Mouse (Mus musculus): ENCODE measurements at regions not wholly inside any gene's neighbourhood (a gene's known extent, or its start where the extent isn't known, plus 50 kb on each side); places are given as distances from the start of the nearest gene placed in this dataset.

GRCm38 (mm10) chr6:51678743-51679142 is 155.0 kb downstream of the Snx10 start:
- no peak overlapping the region for H3K4me3 ChIP-seq
- H3K36me3 ChIP-seq, result no peaks in the 10 kb centered on the region
- H3K9ac ChIP-seq, result no peak overlapping the region
- no peaks in the 10 kb centered on the region for H3K9me3 ChIP-seq (replicated peaks)
- H3K4me2 ChIP-seq, result no peak overlapping the region
- WGBS (ENCODE audit: insufficient replicate concordance), result 68% methylated on average over 3 of the region's 3 CpGs
- ATAC-seq, result no peak
- no peaks in the 10 kb centered on the region for H3K4me1 ChIP-seq
- no peak overlapping the region for H3K27ac ChIP-seq
- no peaks in the 10 kb centered on the region for H3K27me3 ChIP-seq (replicated peaks)

DNA sequence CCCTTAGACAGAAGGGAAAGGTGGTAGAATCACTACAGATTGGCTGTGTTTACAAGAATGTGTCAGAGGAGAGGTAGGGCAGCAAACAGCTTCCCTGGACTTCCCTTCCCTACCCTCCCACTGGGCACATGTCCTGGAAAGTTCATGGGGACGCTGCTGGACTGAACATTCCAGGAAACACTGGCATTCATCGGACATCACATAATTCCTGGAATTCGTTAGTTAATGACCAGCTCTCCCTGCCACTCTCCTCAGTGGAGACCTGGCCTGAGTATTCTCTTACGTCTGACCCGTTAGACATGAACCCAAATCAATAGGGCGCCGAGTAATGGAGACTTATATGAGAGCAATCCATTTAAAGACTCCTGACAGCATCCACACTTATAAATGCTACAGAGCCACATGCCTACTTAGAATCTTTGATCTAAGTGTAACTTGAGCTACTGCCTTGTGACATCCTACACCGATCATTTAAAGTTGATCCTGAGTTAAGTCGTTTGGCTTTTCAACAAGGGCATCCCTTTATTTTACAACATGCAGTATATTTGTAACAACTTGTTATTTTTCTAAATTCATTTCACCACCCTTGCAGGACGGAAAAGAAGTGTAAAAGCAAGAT is 156.6 kb downstream of the Snx10 start:
- no peak for ATAC-seq
- Histone ChIP-seq H3K36me3 (no peaks in the 10 kb centered on the region), H3K4me1 (no peaks in the 10 kb centered on the region), H3K4me2 (no peak overlapping the region), H3K9ac (no peak overlapping the region), H3K27ac (no peak overlapping the region), H3K27me3 (replicated peaks) (no peaks in the 10 kb centered on the region), H3K9me3 (replicated peaks) (no peaks in the 10 kb centered on the region), H3K4me3 (no peak overlapping the region)
- 69% methylated on average over 10 of the region's 10 CpGs for WGBS (ENCODE audit: insufficient replicate concordance)

DNA sequence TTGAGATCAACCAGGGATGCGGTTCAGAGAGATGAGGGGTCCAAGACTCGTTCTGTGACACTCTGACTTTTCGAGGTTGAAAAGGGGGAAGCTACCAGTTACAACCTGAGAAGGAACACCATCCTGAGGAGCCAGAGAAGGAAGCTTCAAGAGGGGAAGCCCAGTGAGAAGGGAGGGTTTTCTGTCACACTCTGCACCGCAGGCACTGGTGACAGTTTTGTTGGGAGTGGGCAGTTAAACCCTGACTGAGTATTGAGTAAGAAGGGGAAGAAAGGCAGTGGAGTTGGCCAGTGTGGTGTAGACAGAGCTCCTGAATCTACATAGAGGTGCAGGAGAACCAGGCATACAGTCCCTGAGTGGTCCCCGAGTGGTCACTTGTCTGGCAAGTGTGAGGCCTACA is 159.4 kb downstream of the Snx10 start:
- ATAC-seq, result no peak
- H3K9ac ChIP-seq, result no peak overlapping the region
- H3K4me3 ChIP-seq, result no peak overlapping the region
- no peaks in the 10 kb centered on the region for H3K4me1 ChIP-seq
- 58% methylated on average over 5 of the region's 5 CpGs for WGBS (ENCODE audit: insufficient replicate concordance)
- no peaks in the 10 kb centered on the region for H3K9me3 ChIP-seq (replicated peaks)
- H3K36me3 ChIP-seq, result no peaks in the 10 kb centered on the region
- H3K27ac ChIP-seq, result no peak overlapping the region
- no peaks in the 10 kb centered on the region for H3K27me3 ChIP-seq (replicated peaks)
- H3K4me2 ChIP-seq, result no peak overlapping the region

DNA sequence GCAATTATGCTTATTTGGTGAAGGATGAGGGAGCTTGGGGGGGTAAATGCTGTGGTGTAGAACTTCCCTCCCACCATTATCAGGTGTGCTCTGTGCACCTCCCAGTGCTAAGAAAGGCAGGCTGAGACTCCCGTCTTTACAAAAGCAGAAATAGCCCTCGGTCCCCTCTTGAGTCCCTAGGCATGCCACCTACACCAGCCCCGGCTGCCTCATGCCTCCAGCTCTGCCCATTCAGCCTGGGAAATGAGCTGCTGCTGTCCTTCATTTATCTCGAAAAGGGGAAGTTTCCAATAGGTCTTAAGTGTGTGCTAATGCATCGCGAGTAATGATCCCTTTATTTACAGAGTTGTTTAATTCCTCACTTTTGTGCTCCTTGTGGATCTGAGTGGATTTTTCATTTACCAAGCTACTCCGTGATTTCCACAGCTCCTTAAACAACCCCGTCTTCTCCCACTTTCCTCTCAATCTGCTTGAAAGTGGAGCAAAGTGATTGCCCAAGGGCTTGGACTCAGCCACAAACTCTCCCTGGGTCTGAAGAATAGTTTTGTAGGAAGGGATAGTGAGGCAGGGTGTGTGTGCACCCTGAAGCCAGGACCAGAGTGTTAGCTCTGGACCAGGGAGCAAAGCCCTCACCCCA is 162.1 kb downstream of the Snx10 start:
- H3K36me3 ChIP-seq, result no peaks in the 10 kb centered on the region
- H3K9me3 ChIP-seq (replicated peaks), result no peaks in the 10 kb centered on the region
- H3K4me3 ChIP-seq, result no peak overlapping the region
- H3K4me1 ChIP-seq, result no peaks in the 10 kb centered on the region
- H3K4me2 ChIP-seq, result no peak overlapping the region
- ATAC-seq, result no peak
- no peak overlapping the region for H3K9ac ChIP-seq
- 42% methylated on average over 8 of the region's 8 CpGs for WGBS (ENCODE audit: insufficient replicate concordance)
- H3K27me3 ChIP-seq (replicated peaks), result no peaks in the 10 kb centered on the region
- no peak overlapping the region for H3K27ac ChIP-seq

GRCm38 (mm10) chr6:51690795-51691563 is 167.3 kb downstream of the Snx10 start:
- Histone ChIP-seq H3K27ac (no peak overlapping the region), H3K27me3 (replicated peaks) (no peaks in the 10 kb centered on the region), H3K4me3 (no peak overlapping the region), H3K4me2 (no peak overlapping the region), H3K4me1 (no peaks in the 10 kb centered on the region), H3K36me3 (no peaks in the 10 kb centered on the region), H3K9me3 (replicated peaks) (no peaks in the 10 kb centered on the region), H3K9ac (no peak overlapping the region)
- ATAC-seq, result no peak
- WGBS (ENCODE audit: insufficient replicate concordance), result 63% methylated on average over 13 of the region's 13 CpGs

DNA sequence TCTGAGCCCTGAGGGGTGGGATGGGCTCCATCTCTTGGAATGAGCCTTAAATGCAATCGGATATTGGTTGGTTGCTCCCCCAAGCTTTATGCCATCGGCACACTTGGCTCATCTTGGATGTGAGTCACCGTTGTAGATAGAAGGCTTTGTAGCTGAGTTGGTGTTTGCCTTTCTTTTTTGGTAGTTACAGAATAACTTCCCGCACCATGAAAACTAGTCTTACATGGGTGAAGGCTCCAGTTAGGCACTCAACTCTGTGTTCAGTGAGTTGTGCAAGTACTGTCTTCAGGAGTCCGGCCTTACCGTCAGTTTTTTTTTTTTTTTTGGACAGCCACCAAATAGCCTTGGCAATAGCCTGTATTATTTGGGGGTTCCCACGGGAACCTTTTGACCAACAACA is 170.3 kb downstream of the Snx10 start:
- WGBS (ENCODE audit: insufficient replicate concordance), result 79% methylated on average over 7 of the region's 7 CpGs
- no peak overlapping the region for H3K4me2 ChIP-seq
- H3K4me3 ChIP-seq, result no peak overlapping the region
- H3K4me1 ChIP-seq, result no peaks in the 10 kb centered on the region
- no peaks in the 10 kb centered on the region for H3K27me3 ChIP-seq (replicated peaks)
- ATAC-seq, result no peak
- H3K36me3 ChIP-seq, result no peaks in the 10 kb centered on the region
- no peak overlapping the region for H3K27ac ChIP-seq
- no peaks in the 10 kb centered on the region for H3K9me3 ChIP-seq (replicated peaks)
- H3K9ac ChIP-seq, result no peak overlapping the region

DNA sequence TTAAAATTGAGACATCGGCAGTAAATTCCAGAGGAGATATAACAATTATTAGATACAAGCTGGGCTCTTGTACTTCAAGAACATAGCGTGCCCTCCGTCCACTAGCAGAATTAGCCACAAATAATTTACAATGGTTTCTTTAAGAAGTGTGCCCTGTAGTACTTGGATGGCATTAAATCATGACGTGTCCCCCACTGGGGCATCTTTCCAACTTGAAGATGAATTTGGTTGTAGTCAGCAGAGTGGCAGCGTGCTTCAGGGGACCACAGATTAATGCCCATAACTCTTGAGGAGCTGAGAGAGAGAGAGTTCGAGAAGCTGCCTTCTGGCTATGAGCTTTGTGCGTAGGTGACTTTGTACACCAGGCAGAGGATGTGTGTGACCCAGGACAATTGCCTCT is 172.7 kb downstream of the Snx10 start:
- Histone ChIP-seq H3K4me3 (no peak overlapping the region), H3K27me3 (replicated peaks) (no peaks in the 10 kb centered on the region), H3K9me3 (replicated peaks) (no peaks in the 10 kb centered on the region), H3K4me2 (no peak overlapping the region), H3K4me1 (no peaks in the 10 kb centered on the region), H3K36me3 (no peaks in the 10 kb centered on the region), H3K27ac (no peak overlapping the region), H3K9ac (no peak overlapping the region)
- ATAC-seq, result no peak
- 73% methylated on average over 7 of the region's 7 CpGs for WGBS (ENCODE audit: insufficient replicate concordance)

- H3K27ac ChIP-seq, result no peak overlapping the region
- H3K4me1 ChIP-seq, result no peaks in the 10 kb centered on the region
- no peak overlapping the region for H3K9ac ChIP-seq
- H3K4me2 ChIP-seq, result no peak overlapping the region
- H3K36me3 ChIP-seq, result no peaks in the 10 kb centered on the region
- no peaks in the 10 kb centered on the region for H3K27me3 ChIP-seq (replicated peaks)
- no peak for ATAC-seq
- H3K9me3 ChIP-seq (replicated peaks), result no peaks in the 10 kb centered on the region
- 64% methylated on average over 3 of the region's 3 CpGs for WGBS (ENCODE audit: insufficient replicate concordance)
- H3K4me3 ChIP-seq, result no peak overlapping the region
Observed at GRCm38 (mm10) chr6:51697754-51698153, 174.1 kb downstream of the Snx10 start.

DNA sequence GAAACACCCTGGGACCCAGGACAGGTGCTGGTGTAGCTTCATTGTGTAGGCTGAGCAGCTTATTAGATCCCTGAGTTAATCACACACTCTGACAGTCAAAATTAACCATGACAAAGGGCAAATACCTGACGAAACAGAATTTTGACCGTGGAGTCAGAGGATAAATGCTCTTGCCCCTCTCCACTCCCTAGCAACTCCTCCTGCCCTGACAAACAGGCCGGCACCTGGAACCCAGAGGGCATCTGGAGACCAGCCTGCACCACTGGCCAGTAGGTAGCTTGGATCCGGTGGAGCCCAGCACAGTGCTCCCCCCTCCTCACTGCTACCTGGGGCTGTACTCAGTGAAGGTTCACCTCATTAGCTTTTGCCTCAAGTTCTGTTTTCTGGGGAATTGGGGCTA is 174.5 kb downstream of the Snx10 start:
- Histone ChIP-seq H3K27me3 (replicated peaks) (no peaks in the 10 kb centered on the region), H3K4me2 (no peak overlapping the region), H3K36me3 (no peaks in the 10 kb centered on the region), H3K4me3 (no peak overlapping the region), H3K27ac (no peak overlapping the region), H3K4me1 (no peaks in the 10 kb centered on the region), H3K9ac (no peak overlapping the region), H3K9me3 (replicated peaks) (no peaks in the 10 kb centered on the region)
- no peak for ATAC-seq
- WGBS (ENCODE audit: insufficient replicate concordance), result 62% methylated on average over 4 of the region's 4 CpGs

- no peak overlapping the region for H3K9ac ChIP-seq
- no peak overlapping the region for H3K4me2 ChIP-seq
- ATAC-seq, result peak; percentile 71
Observed at GRCm38 (mm10) chr6:51701253-51702020, 177.7 kb downstream of the Snx10 start.

GRCm38 (mm10) chr6:51702456-51703171 is 178.9 kb downstream of the Snx10 start:
- Histone ChIP-seq H3K4me1 (no peaks in the 10 kb centered on the region), H3K27me3 (replicated peaks) (no peaks in the 10 kb centered on the region), H3K4me3 (no peak overlapping the region), H3K9me3 (replicated peaks) (no peaks in the 10 kb centered on the region), H3K9ac (no peak overlapping the region), H3K36me3 (no peaks in the 10 kb centered on the region), H3K27ac (no peak overlapping the region), H3K4me2 (no peak overlapping the region)
- ATAC-seq, result no peak
- 69% methylated on average over 10 of the region's 10 CpGs for WGBS (ENCODE audit: insufficient replicate concordance)

More at GRCm38 (mm10) chr6:51701253-51702020, 177.7 kb downstream of the Snx10 start:
- no peaks in the 10 kb centered on the region for H3K9me3 ChIP-seq (replicated peaks)
- no peaks in the 10 kb centered on the region for H3K4me1 ChIP-seq
- no peak overlapping the region for H3K27ac ChIP-seq
- H3K27me3 ChIP-seq (replicated peaks), result no peaks in the 10 kb centered on the region
- 61% methylated on average over 11 of the region's 11 CpGs for WGBS (ENCODE audit: insufficient replicate concordance)
- no peaks in the 10 kb centered on the region for H3K36me3 ChIP-seq
- no peak overlapping the region for H3K4me3 ChIP-seq
